Mouse (Mus musculus) lung, embryonic 14.5 days (tissue): ENCODE results near the gene Ahcyl2. TPM values are rescaled to one million over a fixed set of nuclear protein-coding genes. Genes with fewer than 3 reads are reported as not detected.

Source experiments
- ATAC-seq: fragments of 200-750 bp; cut with Nextera tagmentation; 2 replicates; pipeline ENCODE4 v1.8.0; 2017; ENCODE audit warnings: mild to moderate bottlenecking, moderate TSS enrichment, moderate library complexity; ENCODE audit not compliant: insufficient read depth
- DNase-seq: peaks from one replicate; pipeline ENCODE4 v3.0.0-alpha.2; 2015
- H3K27ac ChIP-seq: fragments of 300-500 bp; sonication (generic); 2 replicates; pipeline ENCODE4 v1.5.1; 2014; ENCODE audit warnings: low read depth, mild to moderate bottlenecking, moderate library complexity
- H3K27me3 ChIP-seq: fragments of 300-500 bp; sonication (generic); 2 replicates; pipeline ENCODE4 v1.6.1; 2014; ENCODE audit warnings: low read length, control low read depth; ENCODE audit not compliant: insufficient read depth
- H3K36me3 ChIP-seq: fragments of 300-500 bp; sonication (generic); 2 replicates; pipeline ENCODE4 v1.6.1; 2014; ENCODE audit warnings: control low read depth; ENCODE audit not compliant: insufficient read depth
- H3K4me1 ChIP-seq: fragments of 300-500 bp; sonication (generic); 2 replicates; pipeline ENCODE4 v1.6.1; 2014; ENCODE audit warnings: antibody characterized with exemption, control low read depth; ENCODE audit not compliant: insufficient read depth
- H3K4me2 ChIP-seq: fragments of 300-500 bp; sonication (generic); 2 replicates; pipeline ENCODE4 v1.6.1; 2014; ENCODE audit warnings: mild to moderate bottlenecking
- H3K4me3 ChIP-seq: fragments of 300-500 bp; sonication (generic); 2 replicates; pipeline ENCODE4 v1.5.1; 2014; ENCODE audit warnings: low read depth, low read length
- H3K9ac ChIP-seq: fragments of 300-500 bp; sonication (generic); 2 replicates; pipeline ENCODE4 v1.6.1; 2014
- H3K9me3 ChIP-seq: fragments of 300-500 bp; sonication (generic); 2 replicates; pipeline ENCODE4 v1.6.1; 2016; ENCODE audit warnings: low read depth, low read length, control low read depth
- CTCF ChIP-seq: IDR thresholded peaks from 2 replicates; pipeline ENCODE4 v1.5.1; 2016; ENCODE audit warnings: antibody characterized with exemption, low read depth
- WGBS: fragments of 180-500 bp; shearing (Covaris S2); extraction: QIAGEN DNeasy Blood & Tissue Kit; methylation state at CpG from one replicate; pipeline ENCODE4 v1.1.7; 2014; 5-methylcytosine and 5-hydroxymethylcytosine counted together
- polyA plus RNA-seq: library from polyadenylated mRNA; unstranded; fragments of >200 nt; fragmentation: Nextera tagmentation; extraction: Ambion mirVana; gene quantifications from 2 replicates; pipeline ENCODE4 v1.2.1, GENCODE M21; 2014

Ahcyl2 gene
- polyA plus RNA-seq, 1 experiment from 2014 or later = 12.4 TPM

DNA sequence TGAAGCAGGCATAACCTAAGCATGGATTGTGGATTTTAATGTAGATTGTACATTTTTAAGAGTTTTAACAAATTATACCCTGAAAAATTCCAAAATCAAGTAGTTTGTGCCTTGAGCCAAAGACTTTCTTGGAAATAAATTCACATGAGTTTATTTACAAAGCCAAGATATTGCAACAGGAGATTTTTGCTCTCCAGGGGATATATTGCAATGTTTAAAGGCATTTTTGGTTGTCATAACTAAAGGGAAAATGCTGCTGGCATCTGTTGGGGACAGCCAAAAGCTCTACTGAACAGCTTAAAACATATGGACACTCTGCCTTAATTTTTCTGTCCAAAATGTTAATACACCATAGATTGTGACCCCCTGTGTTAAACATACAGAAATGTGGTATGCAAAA, 146.3 kb downstream of the Ahcyl2 start:
- ATAC-seq (no peak), DNase-seq (no peak)
- Histone ChIP-seq H3K27me3 (peaks cover 27% of the 10 kb centered on the region), H3K4me3 (no peak overlapping the region), H3K27ac (no peak overlapping the region), H3K9ac (no peak overlapping the region), H3K4me2 (no peak overlapping the region), H3K36me3 (peaks cover under 1% of the 10 kb centered on the region; the same call in 1 of the 2 replicates), H3K9me3 (no peaks in the 10 kb centered on the region), H3K4me1 (peaks cover 4% of the 10 kb centered on the region; the same call in 1 of the 2 replicates)
- no peak for TF ChIP-seq CTCF

DNA sequence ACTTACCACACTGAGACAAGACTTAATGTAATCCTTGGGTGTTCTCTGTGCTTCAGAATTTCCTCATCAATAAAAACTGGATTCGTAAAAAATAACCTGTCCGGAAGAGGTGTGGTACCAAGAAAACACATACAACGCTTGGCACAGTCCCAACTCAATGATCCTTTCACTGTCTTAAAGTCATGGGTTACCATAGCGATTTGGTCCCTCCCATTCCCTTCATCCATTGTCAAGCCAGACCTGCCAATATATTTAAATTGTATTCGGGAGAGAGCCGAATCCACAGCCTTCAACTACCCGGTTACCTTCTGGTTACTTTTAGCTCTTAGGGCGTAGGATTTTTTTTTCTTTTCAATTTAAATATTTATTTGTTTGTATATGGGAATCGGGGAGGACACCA, 148.0 kb downstream of the Ahcyl2 start:
- peak overlapping the region; percentile 99 for H3K4me2 ChIP-seq
- WGBS = 37% methylated on average over 9 of the region's 9 CpGs
- TF ChIP-seq CTCF = no peak

DNA sequence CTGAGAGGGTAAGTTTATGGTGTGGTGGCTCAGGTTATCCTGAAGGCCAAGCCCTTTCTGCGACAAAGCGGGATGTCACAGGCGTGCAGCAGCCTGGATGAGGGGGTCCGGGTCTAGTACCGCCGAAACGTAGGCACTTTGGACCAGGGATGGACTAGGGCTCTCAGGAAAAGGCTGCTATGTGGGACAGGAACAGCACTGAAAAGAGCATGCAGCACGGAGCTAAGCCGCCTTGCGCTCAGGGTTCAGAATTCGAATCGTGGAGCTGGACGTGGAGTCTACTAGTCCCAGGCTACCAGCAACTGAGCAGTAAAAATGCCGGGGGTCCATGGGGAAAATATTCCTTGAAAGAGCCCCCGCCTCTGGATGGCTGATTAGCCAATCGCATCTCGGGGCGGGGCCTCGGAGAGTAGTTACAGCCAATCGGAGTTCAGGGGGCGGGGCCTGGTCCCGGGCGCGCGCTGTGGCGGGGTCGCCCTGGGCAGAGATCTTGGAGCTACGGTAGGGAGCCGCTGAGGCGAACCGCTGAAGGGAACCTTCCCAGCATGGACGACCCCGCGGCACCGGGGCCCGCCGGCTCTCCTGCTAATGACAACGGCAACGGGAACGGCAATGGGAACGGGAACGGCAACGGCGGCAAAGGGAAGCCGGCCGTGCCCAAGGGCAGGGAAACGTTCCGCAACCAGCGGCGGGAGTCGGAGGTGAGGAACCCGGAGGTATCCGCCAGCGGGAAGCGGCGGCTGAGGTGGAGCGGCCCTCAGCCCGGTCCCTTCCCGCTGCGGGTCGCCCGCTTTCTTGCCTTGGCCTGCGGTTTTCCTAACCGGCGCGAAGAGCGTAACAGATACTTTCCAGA, 148.9 kb downstream of the Ahcyl2 start, which contains the start of gene Strip2:
Gene Strip2 (plus strand): TSS at position 483 of the 853 bp plus-strand sequence.
- Histone ChIP-seq H3K4me2 (peak within 1 kb of the TSS; percentile 99), H3K4me1 (peaks cover 4% of the 10 kb centered on the region; the same call in 1 of the 2 replicates), H3K27me3 (peaks cover 28% of the 10 kb centered on the region), H3K9ac (peak within 1 kb of the TSS; percentile 54), H3K36me3 (no peaks in the 10 kb centered on the region), H3K4me3 (peak within 1 kb of the TSS; percentile 70), H3K9me3 (no peaks in the 10 kb centered on the region), H3K27ac (no peak within 1 kb of the TSS)
- WGBS = 0% methylated on average over 67 of the region's 67 CpGs
- no peak for TF ChIP-seq CTCF
- peak; percentile 97 for DNase-seq
- peak; percentile 100 for ATAC-seq

More for the DNA sequence above, 148.0 kb downstream of the Ahcyl2 start:
- no peaks in the 10 kb centered on the region for H3K9me3 ChIP-seq
- H3K36me3 ChIP-seq = no peaks in the 10 kb centered on the region
- no peak overlapping the region for H3K4me3 ChIP-seq
- H3K9ac ChIP-seq = no peak overlapping the region
- peaks cover 28% of the 10 kb centered on the region for H3K27me3 ChIP-seq
- H3K4me1 ChIP-seq = peaks cover 4% of the 10 kb centered on the region; the same call in 1 of the 2 replicates
- DNase-seq (no peak), ATAC-seq (no peak)
- H3K27ac ChIP-seq = no peak overlapping the region

DNA sequence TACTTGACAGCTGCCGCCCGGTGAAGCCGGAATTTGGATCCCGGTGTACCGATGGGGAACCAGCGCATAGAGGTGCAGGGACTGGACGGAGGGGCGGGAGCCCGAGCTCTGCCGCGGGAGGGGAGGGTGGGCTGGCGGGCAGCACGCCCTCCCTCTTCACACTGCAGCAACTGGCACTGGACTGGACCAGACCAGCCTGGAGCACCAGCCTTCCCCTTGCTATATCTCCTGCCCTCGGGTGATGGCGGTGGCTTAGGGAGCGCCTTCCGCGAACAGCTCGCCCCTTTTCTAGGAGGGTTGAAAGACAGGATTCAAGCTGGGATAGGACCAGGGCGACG, 149.5 kb downstream of the Ahcyl2 start:
- Histone ChIP-seq H3K4me2 (peak overlapping the region; percentile 99), H3K4me3 (peak overlapping the region; percentile 70), H3K9ac (peak overlapping the region; percentile 54), H3K9me3 (no peaks in the 10 kb centered on the region), H3K27ac (no peak overlapping the region), H3K4me1 (peaks cover 4% of the 10 kb centered on the region; the same call in 1 of the 2 replicates), H3K36me3 (no peaks in the 10 kb centered on the region), H3K27me3 (peaks cover 28% of the 10 kb centered on the region)
- DNase-seq (peak; percentile 39), ATAC-seq (peak; percentile 74)
- 1% methylated on average over 21 of the region's 21 CpGs for whole genome bisulfite sequencing
- no peak; the same call in 1 of the 2 replicates for TF ChIP-seq CTCF

DNA sequence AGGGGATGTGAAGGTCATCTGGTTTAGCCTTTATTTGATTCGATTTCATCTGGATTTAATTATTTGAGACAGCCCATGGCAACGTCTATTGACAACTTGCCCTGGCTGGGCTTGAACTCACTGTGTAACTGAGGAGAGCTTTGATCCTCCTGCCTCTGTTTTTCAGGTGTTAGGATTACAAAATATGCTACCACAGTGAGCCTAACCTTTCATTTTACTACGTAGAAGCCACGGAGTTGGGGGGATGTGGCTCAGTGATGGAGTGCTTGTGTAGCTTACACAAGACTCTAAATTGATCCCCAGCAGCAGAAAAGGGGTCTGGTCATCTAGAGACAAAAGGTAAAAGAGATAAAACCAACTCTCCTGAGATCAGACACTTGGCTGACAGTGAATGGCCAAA, 150.1 kb downstream of the Ahcyl2 start:
- DNase-seq (no peak), ATAC-seq (no peak)
- Histone ChIP-seq H3K4me3 (peak overlapping the region; percentile 70; the same call in 1 of the 2 replicates), H3K4me1 (peaks cover 4% of the 10 kb centered on the region; the same call in 1 of the 2 replicates), H3K36me3 (no peaks in the 10 kb centered on the region), H3K27me3 (peaks cover 28% of the 10 kb centered on the region), H3K4me2 (peak overlapping the region; percentile 99), H3K27ac (no peak overlapping the region), H3K9me3 (no peaks in the 10 kb centered on the region), H3K9ac (no peak overlapping the region)
- WGBS = 41% methylated on average over 4 of the region's 4 CpGs
- TF ChIP-seq CTCF = no peak

DNA sequence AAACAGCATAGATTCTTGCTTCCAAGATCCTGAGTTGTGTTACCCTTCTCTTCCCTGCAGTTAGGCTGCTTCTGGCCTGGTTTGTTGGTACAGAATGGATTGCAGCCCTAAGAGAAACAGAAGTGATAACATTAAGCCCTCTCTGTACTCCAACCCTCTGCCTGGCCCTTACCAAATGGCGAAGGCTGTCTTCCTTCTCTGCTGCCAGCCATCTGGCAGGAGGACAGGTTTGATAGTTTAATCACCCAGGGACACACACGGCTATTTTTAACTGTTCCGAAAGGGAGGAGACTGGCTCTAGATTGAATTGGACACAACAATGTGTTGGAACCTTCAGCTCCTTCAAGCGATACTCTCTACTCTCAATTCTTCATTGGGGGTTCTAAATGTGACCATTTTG, 155.7 kb downstream of the Ahcyl2 start:
- no peaks in the 10 kb centered on the region for H3K4me1 ChIP-seq
- H3K27me3 ChIP-seq = 0 out of 2 replicates have a peak, but pooled peaks cover 4% of the 10 kb centered on the region
- H3K36me3 ChIP-seq = no peaks in the 10 kb centered on the region
- WGBS = 62% methylated on average over 4 of the region's 4 CpGs
- no peak overlapping the region for H3K4me3 ChIP-seq
- TF ChIP-seq CTCF = no peak
- no peak for ATAC-seq
- H3K9ac ChIP-seq = no peak overlapping the region
- no peaks in the 10 kb centered on the region for H3K9me3 ChIP-seq
- H3K27ac ChIP-seq = no peak overlapping the region
- H3K4me2 ChIP-seq = no peak overlapping the region
- DNase-seq = no peak

DNA sequence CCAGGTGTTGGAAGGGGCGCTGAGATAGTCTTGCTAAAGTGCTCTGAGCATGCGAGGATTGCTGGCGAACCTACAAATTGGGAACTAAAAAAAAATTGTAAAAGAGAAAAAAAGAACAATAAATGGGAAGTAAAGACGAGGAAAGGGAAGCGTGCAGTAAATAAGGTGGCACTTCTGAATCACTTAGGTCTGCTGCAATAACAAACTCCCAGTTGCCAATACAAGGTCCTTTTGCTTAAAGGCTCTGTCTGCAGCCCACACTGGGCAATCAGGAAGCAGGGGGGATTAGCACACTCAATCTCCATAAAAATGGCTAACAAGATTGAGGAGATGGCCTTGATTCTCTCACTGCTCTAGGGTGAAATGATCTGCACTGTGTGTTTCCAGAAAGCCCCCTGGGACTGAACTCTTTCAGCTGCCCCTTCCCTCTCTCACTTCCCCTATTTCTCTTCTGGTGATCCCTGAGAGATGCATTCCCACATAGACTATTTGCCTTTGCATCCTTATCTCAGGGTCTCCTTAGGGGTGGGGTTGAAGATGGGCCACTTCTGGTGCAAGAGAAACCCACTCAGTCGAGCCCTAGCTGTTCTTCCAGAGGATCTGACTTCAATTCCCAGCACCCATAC, 157.9 kb downstream of the Ahcyl2 start:
- ATAC-seq (no peak), DNase-seq (no peak)
- Histone ChIP-seq H3K36me3 (no peaks in the 10 kb centered on the region), H3K4me2 (no peak overlapping the region), H3K9ac (no peak overlapping the region), H3K4me3 (no peak overlapping the region), H3K9me3 (no peaks in the 10 kb centered on the region), H3K4me1 (no peaks in the 10 kb centered on the region), H3K27me3 (no peaks in the 10 kb centered on the region), H3K27ac (no peak overlapping the region)
- 72% methylated on average over 6 of the region's 6 CpGs for WGBS
- TF ChIP-seq CTCF = no peak
